Mouse (Mus musculus) cerebral cortex, adult 2 months (tissue): ENCODE measurements around the gene Dnajc1.

Source experiments
- WGBS: fragments of 180-500 bp; shearing (Covaris S2); methylation state at CpG from one replicate; pipeline ENCODE4 v1.1.7; 2018; 5-methylcytosine and 5-hydroxymethylcytosine counted together

Dnajc1 gene

GRCm38 (mm10) chr2:18265736-18266135 lies 126.9 kb downstream of the Dnajc1 start:
- WGBS, result 97% methylated on average over 1 of the region's 1 CpGs

GRCm38 (mm10) chr2:18264579-18264978 lies 128.1 kb downstream of the Dnajc1 start:
- WGBS, result 90% methylated on average over 3 of the region's 3 CpGs

- WGBS, result 16% methylated on average over 1 of the region's 1 CpGs
Observed at GRCm38 (mm10) chr2:18262298-18262697, 130.3 kb downstream of the Dnajc1 start.

DNA sequence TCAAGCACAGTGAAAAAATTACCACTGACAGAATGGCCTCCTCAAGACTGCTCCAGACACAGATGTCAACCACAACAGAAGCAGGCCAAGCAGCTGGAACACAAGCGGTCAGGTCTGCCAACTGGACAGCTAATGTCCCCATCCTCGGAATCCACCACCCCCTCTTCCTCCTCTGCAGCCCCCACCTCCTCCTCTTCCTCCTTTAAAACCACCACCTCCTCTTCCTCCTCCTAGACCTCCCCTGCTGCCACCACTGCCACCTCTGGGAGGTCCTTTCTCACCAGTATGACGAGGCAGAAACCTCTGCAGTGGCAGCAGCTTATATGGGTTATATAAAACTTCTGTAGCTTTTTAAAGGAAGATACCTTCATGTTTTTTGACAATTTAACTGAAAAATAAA lies 143.4 kb downstream of the Dnajc1 start:
- 74% methylated on average over 3 of the region's 3 CpGs for WGBS

- over 99% methylated on average over 5 of the region's 5 CpGs for WGBS
Observed at GRCm38 (mm10) chr2:18235524-18235923, 157.1 kb downstream of the Dnajc1 start.

- WGBS, result 67% methylated on average over 5 of the region's 5 CpGs
Observed at GRCm38 (mm10) chr2:18232883-18233567, 159.6 kb downstream of the Dnajc1 start.

DNA sequence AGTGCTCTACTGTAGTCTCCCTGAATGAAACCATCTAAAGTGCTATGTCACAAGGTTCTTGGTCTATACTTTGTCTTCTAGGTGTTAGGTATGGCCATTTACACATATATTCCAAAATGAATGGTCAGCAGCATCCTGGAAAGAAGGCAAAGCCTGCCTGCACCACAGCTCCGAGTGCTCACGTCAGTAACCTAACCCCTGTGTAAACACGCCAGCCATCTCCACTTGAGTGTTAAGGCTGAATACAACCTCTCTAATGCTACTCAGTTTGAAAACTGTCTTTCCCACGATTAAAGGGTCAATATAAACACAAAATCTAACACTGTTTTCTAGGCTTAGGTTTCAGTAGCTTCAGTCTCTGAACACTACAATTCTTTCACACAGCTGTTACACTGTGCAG lies 161.5 kb downstream of the Dnajc1 start:
- 85% methylated on average over 4 of the region's 4 CpGs for WGBS

DNA sequence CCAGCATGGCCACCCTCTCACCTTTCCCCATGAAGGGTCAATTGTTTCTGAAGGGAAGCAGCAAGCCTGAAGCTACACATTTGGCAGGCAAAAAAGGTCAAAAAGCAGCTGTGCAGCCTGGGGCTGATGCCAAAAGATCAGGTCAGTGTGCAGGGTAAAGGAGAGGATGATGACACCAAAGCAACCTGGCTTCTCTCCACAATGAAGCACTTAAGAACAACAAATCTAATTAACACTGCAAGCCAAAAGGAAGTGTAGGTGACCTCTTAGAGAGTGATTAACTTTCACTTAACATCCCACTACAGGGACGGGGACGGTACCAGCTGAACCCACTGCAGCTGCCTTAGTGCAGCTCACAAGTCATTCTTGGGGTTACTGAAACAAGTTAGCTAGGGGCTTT lies 163.4 kb downstream of the Dnajc1 start:
- 48% methylated on average over 2 of the region's 2 CpGs for WGBS

DNA sequence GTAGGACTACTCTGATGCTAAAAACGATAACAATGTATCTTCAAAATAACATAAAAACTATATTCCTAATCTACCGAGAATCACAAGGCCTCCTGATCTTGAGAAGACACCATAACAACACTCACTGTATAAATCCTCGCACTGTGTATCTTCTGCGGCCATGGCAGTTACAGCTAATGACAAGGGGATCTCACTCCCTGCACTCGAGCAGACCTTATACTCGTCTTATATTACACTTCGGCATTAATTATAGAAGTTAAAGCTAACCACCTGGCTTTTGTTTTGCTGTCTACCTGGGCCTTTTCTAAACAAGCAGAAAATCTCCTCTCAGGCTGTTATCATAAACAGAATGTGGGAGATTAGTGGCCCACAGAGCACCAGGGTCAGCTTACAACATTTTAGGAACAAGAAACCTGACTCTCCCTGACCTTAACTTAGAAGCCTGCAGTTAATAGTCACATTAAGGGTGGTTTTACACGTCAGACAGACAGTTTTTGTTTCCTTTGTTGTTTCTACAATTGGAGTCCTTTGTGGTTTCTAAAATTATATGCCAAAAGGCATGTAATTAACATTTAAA lies 164.1 kb downstream of the Dnajc1 start:
- WGBS, result 84% methylated on average over 8 of the region's 8 CpGs

- 73% methylated on average over 13 of the region's 13 CpGs for WGBS
Observed at GRCm38 (mm10) chr2:18219569-18219968, 173.1 kb downstream of the Dnajc1 start.

GRCm38 (mm10) chr2:18219136-18219535 lies 173.5 kb downstream of the Dnajc1 start:
- whole genome bisulfite sequencing, result 30% methylated on average over 8 of the region's 8 CpGs

DNA sequence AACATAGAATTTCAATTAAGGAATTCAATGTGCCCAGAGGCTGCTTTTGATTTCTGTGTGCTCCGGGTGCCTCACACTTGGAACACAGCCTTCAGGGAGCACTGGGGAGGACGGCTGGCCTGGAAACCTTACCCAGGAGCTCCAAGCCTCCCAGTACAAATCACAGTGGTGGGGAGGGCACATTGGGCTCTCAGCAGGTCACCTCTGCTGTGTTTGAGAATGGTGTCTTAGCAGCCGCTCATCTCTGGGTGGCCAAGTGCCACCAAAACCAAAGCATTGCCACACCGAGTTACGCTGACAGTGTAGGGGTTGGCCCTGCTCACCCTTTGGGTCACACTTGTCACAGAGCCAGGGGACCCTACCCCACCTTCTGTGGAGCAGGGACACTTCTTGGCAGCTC lies 174.1 kb downstream of the Dnajc1 start:
- WGBS, result 62% methylated on average over 5 of the region's 5 CpGs

GRCm38 (mm10) chr2:18217867-18218266 lies 174.8 kb downstream of the Dnajc1 start:
- 60% methylated on average over 3 of the region's 3 CpGs for WGBS

GRCm38 (mm10) chr2:18214031-18214430 lies 178.6 kb downstream of the Dnajc1 start:
- WGBS, result 44% methylated on average over 2 of the region's 2 CpGs

- WGBS, result 89% methylated on average over 4 of the region's 4 CpGs
Observed at GRCm38 (mm10) chr2:18209948-18210347, 182.7 kb downstream of the Dnajc1 start.

DNA sequence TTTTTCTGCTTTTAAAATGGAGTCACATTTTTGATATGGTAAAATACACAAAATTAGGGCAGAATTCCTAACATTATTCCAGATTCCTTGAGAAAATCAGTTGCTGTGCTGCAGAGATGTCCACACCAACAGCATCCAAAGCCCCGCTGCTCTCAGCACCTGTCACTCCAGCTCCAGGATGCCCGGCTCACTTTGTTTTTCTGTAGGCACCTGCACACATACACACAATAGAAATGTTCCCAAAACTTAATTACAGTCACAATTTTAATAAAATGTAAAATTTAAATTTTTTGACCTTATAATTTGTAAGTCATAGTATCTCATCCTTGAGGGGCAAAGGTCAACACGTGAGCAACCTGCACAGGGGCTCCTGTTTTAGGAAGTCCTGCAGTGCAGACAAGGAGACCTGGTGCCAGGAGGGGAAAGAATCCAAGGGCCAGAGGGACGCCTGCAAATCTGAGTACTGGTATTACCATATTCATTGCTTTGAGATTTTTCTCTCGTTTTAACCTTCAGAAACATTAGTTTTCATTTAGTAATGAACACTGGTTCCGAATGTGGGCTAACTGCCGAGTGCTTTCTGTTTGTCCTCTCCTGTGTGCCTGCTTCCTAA lies 183.3 kb downstream of the Dnajc1 start:
- 58% methylated on average over 7 of the region's 7 CpGs for WGBS

DNA sequence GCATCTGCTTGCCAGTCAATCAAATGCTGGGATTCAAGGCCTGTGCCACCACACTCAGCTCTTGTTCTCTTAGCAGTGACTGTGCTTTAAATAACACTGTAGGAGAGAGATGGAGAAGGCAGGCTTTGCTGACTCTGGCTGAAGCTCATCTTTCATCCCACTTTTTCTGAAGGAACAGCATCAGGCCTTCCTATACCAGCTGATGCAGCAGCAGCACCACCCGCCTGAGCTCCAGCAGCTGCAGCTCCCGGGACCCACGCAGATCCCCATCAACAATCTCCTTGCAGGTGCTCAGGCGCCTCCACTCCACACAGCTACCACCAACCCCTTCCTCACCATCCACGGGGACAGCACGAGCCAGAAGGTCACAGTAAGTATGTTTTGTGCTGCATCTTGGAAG lies 184.1 kb downstream of the Dnajc1 start:
- WGBS, result 45% methylated on average over 6 of the region's 6 CpGs

DNA sequence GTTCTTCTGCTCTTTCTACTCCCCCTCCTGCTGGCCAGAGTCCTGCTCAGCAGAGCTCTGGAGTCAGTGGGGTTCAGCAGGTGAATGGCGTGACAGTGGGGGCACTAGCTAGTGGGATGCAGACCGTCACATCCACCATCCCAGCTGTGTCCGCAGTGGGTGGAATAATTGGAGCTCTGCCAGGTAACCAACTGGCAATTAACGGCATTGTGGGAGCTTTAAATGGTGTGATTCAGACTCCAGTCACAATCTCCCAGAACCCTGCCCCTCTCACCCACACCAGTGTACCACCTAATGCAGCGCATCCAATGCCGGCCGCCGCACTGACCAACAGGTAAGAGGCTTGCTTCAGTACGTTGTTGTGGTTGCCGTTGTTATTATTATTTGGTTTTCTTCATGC lies 185.8 kb downstream of the Dnajc1 start:
- WGBS, result 53% methylated on average over 10 of the region's 10 CpGs

- 69% methylated on average over 3 of the region's 3 CpGs for WGBS
Observed at GRCm38 (mm10) chr2:18205118-18205517, 187.5 kb downstream of the Dnajc1 start.

DNA sequence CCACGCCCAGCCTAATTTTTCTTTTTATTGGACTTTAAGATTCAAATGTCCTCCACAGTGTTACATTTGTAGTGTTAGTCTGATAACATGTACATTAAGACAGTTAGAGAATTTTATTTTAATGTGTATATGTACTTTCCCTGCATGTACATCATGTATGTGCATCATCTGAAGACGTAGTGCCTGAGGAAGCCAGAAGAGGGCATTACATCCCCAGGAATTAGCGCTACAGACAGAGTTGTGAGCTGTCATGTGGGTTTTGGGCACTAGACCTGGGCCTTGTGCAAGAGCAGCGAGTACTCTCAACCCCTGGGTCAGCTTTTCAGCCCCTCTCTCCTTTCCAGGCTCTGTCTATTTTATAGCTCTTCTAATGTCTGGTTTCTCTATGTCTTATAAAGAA lies 189.7 kb downstream of the Dnajc1 start:
- WGBS, result 100% methylated on average over 4 of the region's 4 CpGs

- 88% methylated on average over 1 of the region's 1 CpGs for WGBS
Observed at GRCm38 (mm10) chr2:18201820-18202462, 190.7 kb downstream of the Dnajc1 start.

DNA sequence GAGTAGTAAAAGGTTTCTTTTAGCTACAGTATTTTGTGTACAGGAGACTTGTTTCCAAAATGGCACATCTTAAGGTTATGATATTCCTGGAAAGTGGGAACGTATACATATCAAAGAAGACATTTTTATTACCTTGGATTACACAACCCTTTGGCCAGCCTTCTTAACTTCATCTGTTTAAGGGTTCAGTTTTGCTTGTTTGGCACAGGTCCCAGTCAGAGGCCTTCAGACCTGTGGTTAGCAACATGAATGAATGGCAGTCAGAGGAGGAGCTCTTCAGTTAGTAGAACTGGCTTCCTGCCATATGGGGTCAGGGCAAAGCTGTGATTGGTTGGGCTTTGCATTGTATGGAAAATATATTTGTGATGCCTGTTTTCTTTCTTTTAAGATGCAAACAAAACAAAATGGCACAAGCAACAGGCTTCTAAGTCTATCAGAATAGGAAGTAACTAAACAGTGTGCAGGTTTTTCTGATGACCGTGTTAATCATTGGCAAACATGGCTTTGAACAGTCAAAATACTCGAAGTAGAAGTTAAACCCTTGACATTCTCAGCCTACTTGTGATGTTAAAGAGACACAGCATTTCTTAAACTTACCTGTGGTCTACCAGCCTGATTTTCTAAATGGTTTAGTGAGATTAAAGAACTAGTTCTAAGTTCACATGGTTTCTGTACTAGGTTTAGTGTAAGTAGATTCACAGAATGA lies 196.8 kb downstream of the Dnajc1 start:
- 63% methylated on average over 3 of the region's 3 CpGs for WGBS
